Mouse (Mus musculus) bone marrow macrophage, adult 2 months (primary cell): Measurements from ENCODE around the gene Gm49325.

Source experiments
- CTCF ChIP-seq: IDR thresholded peaks from 2 replicates; pipeline ENCODE4 v1.5.1; 2012; ENCODE audit warnings: low read depth, mild to moderate bottlenecking, low read length, moderate library complexity
- POLR2A ChIP-seq: IDR thresholded peaks from 2 replicates; pipeline ENCODE4 v1.6.1; 2012; ENCODE audit warnings: mild to moderate bottlenecking, low read depth, low read length, borderline replicate concordance

GRCm38 (mm10) chr10:77687021-77687420 lies 81.0 kb downstream of the Gm49325 start:
- no peak for TF ChIP-seq CTCF
- TF ChIP-seq POLR2A, result no peak
